Mouse (Mus musculus) embryonic facial prominence, embryonic 13.5 days (tissue): ENCODE data around the gene Ghr. TPM values are rescaled to one million over a fixed set of nuclear protein-coding genes. Genes with fewer than 3 reads are reported as not detected.

Experiments used
- ATAC-seq: fragments of 200-750 bp; cut with Nextera tagmentation; 2 replicates; pipeline ENCODE4 v1.8.0; 2017; ENCODE audit warnings: low read depth; ENCODE audit not compliant: insufficient number of reproducible peaks, insufficient read depth, low FRiP score, low TSS enrichment
- H3K27ac ChIP-seq: fragments of 300-500 bp; sonication (generic); 2 replicates; pipeline ENCODE4 v1.5.1; 2015; ENCODE audit warnings: moderate library complexity, mild to moderate bottlenecking, inconsistent platforms
- H3K27me3 ChIP-seq: fragments of 300-500 bp; sonication (generic); 2 replicates; pipeline ENCODE4 v1.6.1; 2015; ENCODE audit warnings: mild to moderate bottlenecking, inconsistent platforms
- H3K36me3 ChIP-seq: fragments of 300-500 bp; sonication (generic); 2 replicates; pipeline ENCODE4 v1.6.1; 2015; ENCODE audit warnings: mild to moderate bottlenecking, inconsistent platforms
- H3K4me1 ChIP-seq: fragments of 300-500 bp; sonication (generic); 2 replicates; pipeline ENCODE4 v1.6.1; 2015; ENCODE audit warnings: inconsistent platforms
- H3K4me2 ChIP-seq: fragments of 300-500 bp; sonication (generic); 2 replicates; pipeline ENCODE4 v1.6.1; 2015; ENCODE audit warnings: moderate library complexity, mild to moderate bottlenecking, inconsistent platforms
- H3K4me3 ChIP-seq: fragments of 300-500 bp; sonication (generic); 2 replicates; pipeline ENCODE4 v1.5.1; 2015; ENCODE audit warnings: mild to moderate bottlenecking, inconsistent platforms
- H3K9ac ChIP-seq: fragments of 300-500 bp; sonication (generic); 2 replicates; pipeline ENCODE4 v1.6.1; 2015; ENCODE audit warnings: mild to moderate bottlenecking, inconsistent platforms
- H3K9me3 ChIP-seq: fragments of 300-500 bp; sonication (generic); 2 replicates; pipeline ENCODE4 v1.6.1; 2016; ENCODE audit warnings: inconsistent platforms
- WGBS: fragments of 180-500 bp; shearing (Covaris S2); methylation state at CpG from one replicate; pipeline ENCODE4 v1.1.7; 2015; ENCODE audit warnings: mixed read lengths; 5-methylcytosine and 5-hydroxymethylcytosine counted together
- polyA plus RNA-seq: library from polyadenylated mRNA; unstranded; fragments of >200 nt; fragmentation: Nextera tagmentation; extraction: Ambion mirVana; gene quantifications from 2 replicates; pipeline ENCODE4 v1.2.1, GENCODE M21; 2015

The Ghr gene
- polyA plus RNA-seq, 1 experiment from 2014 or later = 49.1 TPM

DNA sequence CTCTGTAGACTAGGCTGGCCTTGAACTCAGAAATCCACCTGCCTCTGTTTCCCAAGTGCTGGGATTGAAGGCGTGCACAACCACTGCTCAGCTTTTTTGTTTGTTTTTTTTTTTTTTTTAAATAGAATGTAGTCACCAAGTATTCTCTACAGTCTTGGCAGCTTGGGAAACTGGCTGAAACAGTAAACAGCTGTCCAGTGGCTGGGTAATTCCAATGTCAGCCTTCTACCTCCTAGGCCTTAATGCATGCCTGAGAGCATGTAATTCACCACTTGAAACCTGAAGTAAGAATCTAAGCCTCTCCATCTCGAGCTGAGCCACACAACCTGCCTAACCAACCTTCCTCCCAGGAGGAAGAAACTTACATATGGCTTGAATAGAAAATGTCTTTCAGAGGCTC, 266.7 kb downstream of the Ghr start:
- Histone ChIP-seq H3K4me2 (no peak overlapping the region), H3K27ac (no peak overlapping the region), H3K36me3 (peaks cover 10% of the 10 kb centered on the region; the same call in 1 of the 2 replicates), H3K4me3 (no peak overlapping the region), H3K9ac (no peak overlapping the region), H3K27me3 (no peaks in the 10 kb centered on the region), H3K4me1 (no peaks in the 10 kb centered on the region), H3K9me3 (no peaks in the 10 kb centered on the region)
- 75% methylated on average over 2 of the region's 2 CpGs for WGBS
- no peak for ATAC-seq

DNA sequence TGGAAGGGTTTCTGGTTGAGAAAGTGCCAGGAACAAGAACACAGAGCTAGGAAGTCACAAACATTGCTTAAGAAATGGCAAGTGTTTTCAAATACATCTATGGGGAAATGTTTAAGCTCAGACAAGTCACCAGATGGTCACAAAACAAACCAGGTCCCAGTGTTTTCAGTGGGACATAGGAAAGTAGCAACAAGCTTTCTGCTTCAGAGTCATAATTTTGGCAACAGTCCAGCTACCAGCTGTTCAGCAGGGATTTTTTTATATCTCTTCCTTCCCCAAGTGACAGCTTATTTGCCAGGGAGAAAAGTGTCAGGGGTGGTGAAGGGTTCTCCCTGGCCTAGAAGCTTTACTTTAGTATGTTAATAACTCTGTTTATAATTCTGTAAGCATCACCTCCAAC, 270.4 kb downstream of the Ghr start:
- Histone ChIP-seq H3K9ac (no peak overlapping the region), H3K4me2 (no peak overlapping the region), H3K4me1 (no peaks in the 10 kb centered on the region), H3K36me3 (no peaks in the 10 kb centered on the region), H3K27ac (no peak overlapping the region), H3K4me3 (no peak overlapping the region), H3K9me3 (no peaks in the 10 kb centered on the region), H3K27me3 (no peaks in the 10 kb centered on the region)
- no peak for ATAC-seq

DNA sequence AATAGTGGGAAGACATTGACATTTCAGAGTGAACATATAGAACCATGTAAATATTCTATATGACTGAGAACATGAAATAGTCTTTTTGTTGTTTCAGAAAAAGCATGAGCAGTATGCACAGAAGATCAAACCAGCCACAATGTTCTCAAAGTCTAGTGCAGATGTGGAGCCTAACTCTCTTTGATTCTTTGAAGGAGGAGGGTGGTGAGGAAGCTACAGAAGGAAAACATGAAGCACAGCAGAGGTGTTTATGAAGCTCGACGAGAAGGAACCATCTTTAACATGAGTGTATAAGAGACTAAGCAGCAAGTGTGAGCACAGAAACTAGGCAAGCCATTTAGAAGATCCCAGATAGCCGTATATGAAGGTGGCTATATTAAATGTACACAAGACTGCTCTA, 273.4 kb downstream of the Ghr start:
- Histone ChIP-seq H3K27ac (no peak overlapping the region), H3K27me3 (no peaks in the 10 kb centered on the region), H3K9ac (no peak overlapping the region), H3K4me3 (no peak overlapping the region), H3K36me3 (no peaks in the 10 kb centered on the region), H3K4me2 (no peak overlapping the region), H3K4me1 (no peaks in the 10 kb centered on the region), H3K9me3 (no peaks in the 10 kb centered on the region)
- WGBS = 83% methylated on average over 3 of the region's 3 CpGs
- no peak for ATAC-seq

DNA sequence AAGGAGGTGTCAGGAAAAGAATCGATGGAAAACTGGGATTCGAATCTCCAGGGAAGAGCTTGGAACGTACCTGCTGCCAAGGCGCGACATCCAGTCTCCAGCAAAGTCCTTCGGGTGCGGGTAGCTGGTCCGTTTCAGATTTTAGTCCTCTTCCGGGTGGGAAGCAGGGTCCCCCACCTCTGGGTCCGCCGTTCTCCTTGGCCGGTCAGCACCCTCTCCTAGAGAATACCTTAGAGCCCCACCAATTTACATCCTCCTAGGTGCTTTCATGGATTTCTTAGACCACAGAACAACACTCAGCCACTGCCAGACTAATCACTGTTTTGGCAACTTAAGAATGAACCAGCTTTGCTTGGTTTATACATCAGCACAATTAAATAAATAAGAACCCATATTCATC, 279.9 kb downstream of the Ghr start, which contains the start of gene Ccdc152:
Gene Ccdc152, minus strand, starts transcription at position 101 of the 400 bp plus-strand sequence.
- no peak within 1 kb of the TSS for H3K4me2 ChIP-seq
- WGBS = 86% methylated on average over 12 of the region's 12 CpGs
- H3K4me1 ChIP-seq = no peaks in the 10 kb centered on the region
- no peaks in the 10 kb centered on the region for H3K9me3 ChIP-seq
- H3K27ac ChIP-seq = no peak within 1 kb of the TSS
- no peaks in the 10 kb centered on the region for H3K27me3 ChIP-seq
- no peaks in the 10 kb centered on the region for H3K36me3 ChIP-seq
- H3K4me3 ChIP-seq = no peak within 1 kb of the TSS
- ATAC-seq = no peak
- H3K9ac ChIP-seq = no peak within 1 kb of the TSS

DNA sequence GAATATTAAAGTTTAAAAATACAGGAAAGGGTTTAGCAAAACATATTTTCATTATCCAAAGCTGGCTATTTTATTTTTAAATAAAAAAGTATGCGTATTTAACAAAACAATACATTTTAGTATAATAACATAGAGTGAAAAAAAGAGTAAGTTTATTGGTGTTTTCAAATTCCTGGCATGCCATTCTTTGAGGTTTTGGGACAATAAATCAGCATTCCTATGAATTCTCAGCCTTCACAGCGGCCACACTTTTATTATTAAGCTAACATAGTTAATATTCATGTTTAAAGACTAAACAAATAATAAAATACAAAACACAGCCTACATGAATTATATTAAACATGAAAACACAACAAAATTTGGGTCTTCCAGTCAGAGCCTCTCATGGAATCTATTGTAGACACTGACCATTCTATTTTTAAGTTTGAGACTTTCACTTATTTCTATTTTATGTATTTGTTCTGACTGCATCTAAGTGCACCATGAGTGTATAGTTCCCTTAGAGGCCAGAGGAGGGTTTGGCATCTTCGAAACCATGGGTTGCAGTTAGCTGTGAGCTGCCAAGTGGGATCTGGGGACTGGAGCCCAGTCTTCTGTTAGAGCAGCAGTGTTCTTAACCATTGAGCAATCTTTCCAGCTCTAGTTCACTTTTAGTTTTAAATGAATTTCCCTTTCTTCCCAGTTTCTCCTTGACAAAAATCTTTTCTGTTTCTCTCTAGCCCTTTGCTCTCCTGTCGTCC, 282.8 kb downstream of the Ghr start:
- WGBS = 80% methylated on average over 4 of the region's 4 CpGs
- no peaks in the 10 kb centered on the region for H3K9me3 ChIP-seq
- no peaks in the 10 kb centered on the region for H3K4me1 ChIP-seq
- no peak for ATAC-seq
- H3K4me3 ChIP-seq = no peak overlapping the region
- H3K9ac ChIP-seq = no peak overlapping the region
- H3K4me2 ChIP-seq = no peak overlapping the region
- H3K27me3 ChIP-seq = no peaks in the 10 kb centered on the region
- no peaks in the 10 kb centered on the region for H3K36me3 ChIP-seq
- no peak overlapping the region for H3K27ac ChIP-seq

DNA sequence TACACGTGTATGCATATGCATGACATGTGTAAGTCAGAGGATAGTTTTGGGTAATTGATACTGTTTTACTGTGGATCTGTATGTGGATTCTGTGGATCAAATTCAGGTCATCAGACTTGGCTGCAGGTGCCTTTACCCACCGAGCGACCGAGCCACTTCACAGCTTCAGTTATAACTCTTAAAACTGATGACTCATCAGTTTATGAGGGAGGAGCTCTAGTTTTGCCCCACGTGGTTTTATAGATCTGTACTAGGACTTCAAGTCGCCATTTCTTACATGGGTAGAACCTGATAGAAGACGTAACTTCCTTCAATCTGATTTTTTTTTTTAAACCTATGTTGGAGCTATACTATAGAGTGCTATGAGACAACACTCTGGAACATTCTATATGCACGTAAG, 285.7 kb downstream of the Ghr start:
- ATAC-seq = no peak
- H3K4me3 ChIP-seq = no peak overlapping the region
- H3K9ac ChIP-seq = no peak overlapping the region
- H3K36me3 ChIP-seq = no peaks in the 10 kb centered on the region
- WGBS = 76% methylated on average over 8 of the region's 8 CpGs
- H3K27ac ChIP-seq = no peak overlapping the region
- H3K9me3 ChIP-seq = no peaks in the 10 kb centered on the region
- H3K4me2 ChIP-seq = no peak overlapping the region
- no peaks in the 10 kb centered on the region for H3K4me1 ChIP-seq
- H3K27me3 ChIP-seq = no peaks in the 10 kb centered on the region

DNA sequence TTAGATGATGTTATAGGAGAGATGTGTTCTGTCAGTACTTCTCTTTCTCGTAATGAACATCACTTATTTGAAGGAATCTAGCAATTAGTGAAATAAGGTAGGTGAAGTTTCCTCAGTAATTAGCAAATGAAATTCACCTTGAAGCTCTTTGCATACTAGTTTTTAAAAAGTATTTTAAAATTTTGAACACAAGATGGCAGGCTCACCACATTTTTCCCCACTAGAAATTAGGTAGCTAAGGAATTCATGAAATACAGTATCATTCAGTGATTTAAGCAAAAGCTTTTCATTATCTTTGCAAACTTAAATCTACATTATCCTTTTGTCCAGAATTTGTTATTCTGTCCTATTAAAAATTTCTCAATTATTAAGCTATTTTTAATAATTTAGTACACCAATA, 287.3 kb downstream of the Ghr start:
- H3K9ac ChIP-seq = no peak overlapping the region
- H3K27ac ChIP-seq = no peak overlapping the region
- no peaks in the 10 kb centered on the region for H3K9me3 ChIP-seq
- no peaks in the 10 kb centered on the region for H3K36me3 ChIP-seq
- no peak overlapping the region for H3K4me3 ChIP-seq
- no peak for ATAC-seq
- H3K27me3 ChIP-seq = no peaks in the 10 kb centered on the region
- no peaks in the 10 kb centered on the region for H3K4me1 ChIP-seq
- no peak overlapping the region for H3K4me2 ChIP-seq
- WGBS = 69% methylated on average over 1 of the region's 1 CpGs

DNA sequence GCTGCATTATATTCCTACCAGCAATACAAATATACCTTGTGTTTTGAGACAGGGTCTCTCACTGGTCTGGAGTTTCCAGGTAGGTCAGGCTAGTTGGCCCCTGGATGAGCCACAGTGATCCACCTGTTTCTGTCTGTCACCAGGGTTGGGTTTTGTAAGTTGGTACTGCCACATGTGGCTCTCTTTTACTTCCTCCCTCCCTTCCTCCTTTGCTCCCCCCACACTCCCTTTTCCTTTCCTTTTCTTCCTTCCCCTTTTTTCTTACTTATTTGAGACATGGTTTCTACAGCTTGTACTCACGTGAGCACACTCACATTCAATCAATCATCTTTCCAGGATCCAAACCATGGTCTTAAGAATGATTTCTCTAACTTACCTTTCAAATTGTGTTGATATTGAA, 289.8 kb downstream of the Ghr start:
- Histone ChIP-seq H3K27me3 (no peaks in the 10 kb centered on the region), H3K36me3 (no peaks in the 10 kb centered on the region), H3K27ac (no peak overlapping the region), H3K9me3 (no peaks in the 10 kb centered on the region), H3K4me1 (no peaks in the 10 kb centered on the region), H3K4me3 (no peak overlapping the region), H3K4me2 (no peak overlapping the region), H3K9ac (no peak overlapping the region)
- 66% methylated on average over 1 of the region's 1 CpGs for WGBS
- no peak for ATAC-seq

DNA sequence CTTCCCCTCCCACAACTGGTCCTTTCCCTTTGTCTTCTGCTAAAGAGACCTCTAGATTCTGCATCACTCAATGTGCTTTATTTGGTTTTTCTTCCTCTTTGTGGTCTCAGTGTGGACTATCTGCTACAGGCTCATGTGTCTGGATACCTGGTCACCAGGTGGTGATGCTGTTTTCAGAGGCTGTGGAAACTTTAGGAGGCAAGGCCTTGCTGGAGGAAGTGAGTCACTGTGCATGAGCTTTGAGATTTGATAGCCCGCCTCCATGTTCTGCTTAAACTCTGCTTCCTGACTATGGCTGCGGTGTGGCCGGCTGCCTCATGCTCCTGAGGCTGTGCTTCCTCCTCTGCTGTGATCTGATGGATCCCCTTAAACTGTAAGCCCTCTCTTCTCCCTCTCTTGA, 292.9 kb downstream of the Ghr start:
- Histone ChIP-seq H3K4me3 (no peak overlapping the region), H3K27me3 (no peaks in the 10 kb centered on the region), H3K9ac (no peak overlapping the region), H3K4me2 (no peak overlapping the region), H3K27ac (no peak overlapping the region), H3K9me3 (no peaks in the 10 kb centered on the region), H3K36me3 (no peaks in the 10 kb centered on the region), H3K4me1 (no peaks in the 10 kb centered on the region)
- ATAC-seq = no peak
- WGBS = 86% methylated on average over 3 of the region's 3 CpGs

DNA sequence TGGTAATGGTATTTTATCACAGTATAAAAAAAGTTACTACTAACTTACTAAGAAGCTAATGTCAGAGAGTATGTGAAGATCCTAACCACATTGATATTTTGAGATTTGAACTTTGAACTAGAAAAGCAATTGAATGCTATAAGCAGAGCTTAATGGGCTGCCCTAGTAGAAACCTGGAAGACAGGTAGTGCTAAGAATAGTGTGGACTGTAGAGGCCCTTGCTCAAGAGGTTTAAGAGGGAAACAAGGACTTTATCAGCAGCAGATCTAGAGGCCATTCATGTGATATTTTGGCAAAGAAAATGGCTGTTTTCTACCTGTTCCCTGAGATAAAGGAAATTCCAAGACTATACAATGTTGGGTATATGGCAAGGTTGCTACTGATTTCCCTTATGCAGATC, 297.3 kb downstream of the Ghr start:
- Histone ChIP-seq H3K4me1 (no peaks in the 10 kb centered on the region), H3K4me3 (no peak overlapping the region), H3K27me3 (no peaks in the 10 kb centered on the region), H3K9ac (no peak overlapping the region), H3K4me2 (no peak overlapping the region), H3K9me3 (no peaks in the 10 kb centered on the region), H3K36me3 (no peaks in the 10 kb centered on the region), H3K27ac (no peak overlapping the region)
- no peak for ATAC-seq

DNA sequence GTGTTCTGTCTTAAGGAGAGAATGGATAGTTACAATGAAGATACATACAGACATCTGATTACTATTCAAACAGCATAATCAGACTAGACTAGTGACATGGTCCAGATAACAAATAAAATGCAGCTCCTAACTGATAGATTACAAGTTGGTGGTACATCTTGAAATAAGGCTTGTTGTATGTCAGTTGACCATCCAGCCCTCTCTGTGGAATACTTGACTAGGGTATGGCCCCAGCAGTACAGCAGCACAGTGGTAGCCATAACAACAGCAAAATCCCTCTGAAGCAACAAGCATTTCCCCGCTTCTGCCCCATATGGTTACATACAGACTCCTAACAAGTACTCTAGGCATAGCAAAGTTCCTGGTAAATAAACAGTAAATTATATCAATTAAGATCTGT, 301.6 kb downstream of the Ghr start:
- Histone ChIP-seq H3K9ac (no peak overlapping the region), H3K36me3 (peaks cover 10% of the 10 kb centered on the region), H3K27me3 (no peaks in the 10 kb centered on the region), H3K4me1 (no peaks in the 10 kb centered on the region), H3K27ac (no peak overlapping the region), H3K9me3 (no peaks in the 10 kb centered on the region), H3K4me2 (no peak overlapping the region), H3K4me3 (no peak overlapping the region)
- no peak for ATAC-seq
- WGBS = 84% methylated on average over 1 of the region's 1 CpGs

DNA sequence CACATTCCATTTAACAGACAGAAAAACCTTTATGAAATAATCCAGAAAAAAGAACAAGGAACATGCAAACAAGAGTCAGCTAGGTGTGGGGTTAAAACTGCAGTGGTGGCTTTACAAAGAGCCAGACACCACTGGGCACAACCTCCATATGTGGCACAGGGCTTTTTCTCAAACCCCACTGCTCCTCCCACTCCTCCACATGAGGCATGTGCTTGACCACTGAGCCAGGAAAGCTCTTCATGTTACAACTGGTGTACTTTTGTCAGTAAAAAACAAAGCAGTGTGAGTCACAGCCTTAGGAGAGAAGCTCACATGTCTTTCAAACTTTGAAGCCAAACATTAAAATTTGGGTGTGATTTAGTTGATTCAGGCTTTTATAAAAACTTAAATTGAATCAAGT, 302.1 kb downstream of the Ghr start:
- Histone ChIP-seq H3K9ac (no peak overlapping the region), H3K4me3 (no peak overlapping the region), H3K27me3 (no peaks in the 10 kb centered on the region), H3K27ac (no peak overlapping the region), H3K4me1 (no peaks in the 10 kb centered on the region), H3K9me3 (no peaks in the 10 kb centered on the region), H3K4me2 (no peak overlapping the region), H3K36me3 (peaks cover 10% of the 10 kb centered on the region)
- ATAC-seq = no peak

DNA sequence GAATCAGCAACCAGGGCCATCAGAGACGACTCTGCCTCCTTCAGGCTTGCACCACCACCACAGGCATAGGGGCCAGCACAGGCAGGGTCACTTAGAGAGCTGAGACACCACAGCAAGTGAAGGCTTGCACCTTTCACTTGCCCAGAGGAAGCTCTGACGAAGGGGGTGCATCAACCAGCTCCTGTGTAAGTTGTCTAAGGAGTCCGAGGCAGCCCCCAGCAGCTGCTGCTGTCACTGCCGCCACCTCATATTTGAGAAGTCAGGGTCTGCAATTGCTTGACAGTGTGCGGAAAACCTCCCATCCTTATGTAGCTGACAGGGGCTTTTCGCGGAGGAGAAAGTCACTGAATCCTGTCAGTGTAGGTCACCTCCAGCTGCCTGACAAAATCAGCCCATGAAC, 304.1 kb downstream of the Ghr start:
- Histone ChIP-seq H3K9ac (no peak overlapping the region), H3K4me2 (no peak overlapping the region), H3K27me3 (no peaks in the 10 kb centered on the region), H3K4me1 (no peaks in the 10 kb centered on the region), H3K36me3 (peaks cover 13% of the 10 kb centered on the region), H3K27ac (no peak overlapping the region), H3K9me3 (no peaks in the 10 kb centered on the region), H3K4me3 (no peak overlapping the region)
- no peak for ATAC-seq
- WGBS = 74% methylated on average over 7 of the region's 7 CpGs
